Mouse (Mus musculus) cerebellum, adult 8-10 months (tissue): ENCODE data around the gene Mdfi.
A peak's percentile ranks its signal among the peaks of the same experiment; 100 is the strongest.

Source experiments
- DNase-seq: peaks from one replicate; pipeline ENCODE4 v3.0.0; 2022

Mdfi gene

GRCm38 (mm10) chr17:47796968-47797367, 37.5 kb downstream of the Mdfi start:
- DNase-seq: no peak

- no peak for DNase-seq
These were observed 38.2 kb downstream of the Mdfi start for GRCm38 (mm10) chr17:47796156-47796816.

- peak; percentile 46 for DNase-seq
These were observed 39.0 kb downstream of the Mdfi start for GRCm38 (mm10) chr17:47795446-47795845.

- DNase-seq: peak; percentile 83
These were observed 41.1 kb downstream of the Mdfi start for GRCm38 (mm10) chr17:47793377-47793776.

GRCm38 (mm10) chr17:47792098-47792863, 42.2 kb downstream of the Mdfi start:
- DNase-seq: no peak

- no peak for DNase-seq
These were observed 45.5 kb downstream of the Mdfi start for GRCm38 (mm10) chr17:47788996-47789395.

- no peak for DNase-seq
These were observed 46.2 kb downstream of the Mdfi start for GRCm38 (mm10) chr17:47788306-47788705.

GRCm38 (mm10) chr17:47787632-47788031, 46.9 kb downstream of the Mdfi start:
- no peak for DNase-seq

- DNase-seq: no peak
These were observed 50.1 kb downstream of the Mdfi start for GRCm38 (mm10) chr17:47784411-47784810.

GRCm38 (mm10) chr17:47783445-47784223, 50.9 kb downstream of the Mdfi start:
- no peak for DNase-seq

- no peak for DNase-seq
These were observed 52.0 kb downstream of the Mdfi start for GRCm38 (mm10) chr17:47782486-47782885.

- DNase-seq: no peak
These were observed 54.0 kb downstream of the Mdfi start for GRCm38 (mm10) chr17:47780470-47780869.

- DNase-seq: no peak
These were observed 57.4 kb downstream of the Mdfi start for GRCm38 (mm10) chr17:47777141-47777540.

- no peak for DNase-seq
These were observed 60.9 kb downstream of the Mdfi start for GRCm38 (mm10) chr17:47773604-47774003.

GRCm38 (mm10) chr17:47769389-47770299, 64.8 kb downstream of the Mdfi start:
- no peak for DNase-seq

- no peak for DNase-seq
These were observed 65.7 kb downstream of the Mdfi start for GRCm38 (mm10) chr17:47768707-47769276.

GRCm38 (mm10) chr17:47767456-47768141, 66.9 kb downstream of the Mdfi start:
- no peak for DNase-seq

- no peak for DNase-seq
These were observed 67.4 kb downstream of the Mdfi start for GRCm38 (mm10) chr17:47767081-47767455.

GRCm38 (mm10) chr17:47766407-47767043, 68.0 kb downstream of the Mdfi start:
- no peak for DNase-seq

- DNase-seq: no peak
These were observed 68.5 kb downstream of the Mdfi start for GRCm38 (mm10) chr17:47765986-47766385.
